Mouse (Mus musculus) myocyte (in vitro differentiated cells): ENCODE data around the gene Cecr2.

Source experiments
- MYOG ChIP-seq, 3 experiments: IDR thresholded peaks; one replicate each; pipeline ENCODE4 v1.6.1; 2011; ENCODE audit warnings: control low read depth in 2 of 3, low read depth in 2 of 3, mild to moderate bottlenecking in 2 of 3; ENCODE audit not compliant: insufficient read length in 2 of 3, control insufficient read depth in 1 of 3, insufficient read depth in 1 of 3
- POLR2AphosphoS2 ChIP-seq: IDR thresholded peaks from one replicate; pipeline ENCODE4 v1.6.1; 2011; ENCODE audit warnings: low read depth, control low read depth; ENCODE audit not compliant: insufficient read length

GRCm38 (mm10) chr6:120771366-120771765 lies 105.2 kb downstream of the Cecr2 start:
- TF ChIP-seq MYOG (IDR thresholded peaks at IDR 0.05; ENCODE audit: control insufficient read depth in 1 of 3, insufficient read depth in 1 of 3, insufficient read length in 2 of 3, low read depth in 2 of 3) (no peak), POLR2AphosphoS2 (no peak)
